Mouse (Mus musculus): Measurements from ENCODE around the gene Fgfr2. TPM values are rescaled to one million over a fixed set of nuclear protein-coding genes. Genes with fewer than 3 reads are reported as not detected.
A peak's percentile ranks its signal among the peaks of the same experiment; 100 is the strongest.

Gene Fgfr2
- polyA plus RNA-seq, 1 experiment = 1.7 TPM

GRCm38 (mm10) chr7:130520049-130520425 is 2603.1 kb downstream of the Fgfr2 start, which contains the start of gene Ate1:
Ate1 (minus strand) TSS chr7:130520369.
- H3ac ChIP-seq (ENCODE audit: control insufficient read depth, insufficient read length, low read depth) = peak within 1 kb of the TSS; percentile 91
- H3K79me3 ChIP-seq (ENCODE audit: low read depth) = peaks cover 32% of the 10 kb centered on the region
- peaks cover 40% of the 10 kb centered on the region for H3K79me2 ChIP-seq (ENCODE audit: control insufficient read depth, insufficient read depth)
- peak within 1 kb of the TSS; percentile 56 for H3K4me3 ChIP-seq (ENCODE audit: insufficient read depth, poor library complexity, severe bottlenecking)
- no peaks in the 10 kb centered on the region for H3K27me3 ChIP-seq (ENCODE audit: control insufficient read depth, insufficient read depth, insufficient read length)
- TF ChIP-seq CTCF (IDR thresholded peaks at IDR 0.05; ENCODE audit: control insufficient read depth, insufficient read depth, insufficient read length) (no peak), USF1 (IDR thresholded peaks at IDR 0.05; ENCODE audit: low read depth) (no peak), MYOG (IDR thresholded peaks at IDR 0.05; ENCODE audit: control insufficient read depth, extremely low read depth, insufficient read length) (no peak), FOSL1 (IDR thresholded peaks at IDR 0.05; ENCODE audit: insufficient read depth, low read length, poor library complexity, severe bottlenecking) (no peak), MYOD1 (IDR thresholded peaks at IDR 0.05; ENCODE audit: control insufficient read depth, insufficient read length, low read depth) (no peak), MAX (IDR thresholded peaks at IDR 0.05) (no peak), CEBPB (IDR thresholded peaks at IDR 0.05; ENCODE audit: low read depth) (no peak)
- H3K36me3 ChIP-seq (ENCODE audit: control insufficient read depth, insufficient read depth) = peaks cover 7% of the 10 kb centered on the region

DNA sequence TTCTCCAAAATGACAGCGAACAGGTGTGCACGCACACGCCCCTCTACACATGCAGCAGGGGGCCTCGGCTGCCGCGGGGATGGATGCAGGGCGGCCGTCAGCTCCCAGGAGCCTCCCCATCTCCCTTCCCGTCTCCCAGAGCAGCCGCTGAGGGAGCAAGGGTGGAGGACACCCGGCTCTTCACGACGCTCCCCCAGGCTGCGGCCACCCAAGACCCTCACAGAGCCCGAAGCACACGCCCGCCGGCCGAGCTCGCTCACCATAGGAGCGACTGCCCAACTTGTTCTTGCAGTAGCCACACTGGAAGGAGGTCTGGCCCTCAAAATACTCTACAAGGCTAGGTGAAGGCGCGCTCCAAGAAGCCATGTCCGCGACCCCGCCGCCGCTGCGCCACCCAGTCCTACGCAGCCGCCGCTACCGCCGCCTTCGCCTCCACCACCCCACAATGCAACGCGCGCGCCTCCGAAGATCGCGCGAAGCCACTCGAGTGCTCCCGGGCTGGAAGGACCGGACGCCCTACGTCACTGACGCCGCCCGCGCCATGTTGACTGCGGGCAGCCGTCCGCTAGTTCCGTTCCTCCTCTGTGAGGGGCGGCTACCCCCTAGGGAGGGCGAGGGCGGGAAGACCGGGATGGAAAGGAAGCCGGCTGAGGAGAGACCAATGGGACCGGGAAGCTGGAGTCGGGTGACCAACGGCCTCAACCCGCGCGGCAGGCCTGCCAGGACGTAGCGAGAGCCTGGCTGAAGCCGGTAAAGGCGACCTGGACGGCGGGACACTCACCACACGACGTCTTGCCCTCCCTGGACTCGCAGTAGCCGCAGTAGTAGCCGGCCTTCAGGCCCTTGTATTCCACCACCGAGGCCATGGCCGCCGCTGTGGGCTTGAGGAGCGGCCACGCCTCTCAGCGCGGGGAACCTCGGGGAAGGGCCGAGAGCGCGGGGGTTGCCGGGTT is 2603.8 kb downstream of the Fgfr2 start:
- Histone ChIP-seq H3K79me2 (ENCODE audit: control insufficient read depth, insufficient read depth) (peaks cover 46% of the 10 kb centered on the region), H3K27me3 (ENCODE audit: control insufficient read depth, insufficient read depth, insufficient read length) (no peaks in the 10 kb centered on the region), H3K79me3 (ENCODE audit: low read depth) (peaks cover 32% of the 10 kb centered on the region), H3K4me3 (ENCODE audit: insufficient read depth, poor library complexity, severe bottlenecking) (peak overlapping the region; percentile 56), H3K36me3 (ENCODE audit: control insufficient read depth, insufficient read depth) (peaks cover 13% of the 10 kb centered on the region), H3ac (ENCODE audit: control insufficient read depth, insufficient read length, low read depth) (peak overlapping the region; percentile 91)
- TF ChIP-seq MYOD1 (IDR thresholded peaks at IDR 0.05; ENCODE audit: control insufficient read depth, insufficient read length, low read depth) (peak; percentile 69), CTCF (IDR thresholded peaks at IDR 0.05; ENCODE audit: control insufficient read depth, insufficient read depth, insufficient read length) (no peak), MAX (IDR thresholded peaks at IDR 0.05) (peak; percentile 44)

- H3K36me3 ChIP-seq (ENCODE audit: control insufficient read depth, insufficient read depth) = peaks cover 20% of the 10 kb centered on the region
- H3ac ChIP-seq (ENCODE audit: control insufficient read depth, insufficient read length, low read depth) = peak overlapping the region; percentile 91
- peaks cover 32% of the 10 kb centered on the region for H3K79me3 ChIP-seq (ENCODE audit: low read depth)
- peak; percentile 87 for TF ChIP-seq USF1 (IDR thresholded peaks at IDR 0.05; ENCODE audit: low read depth)
- TF ChIP-seq MYOG (IDR thresholded peaks at IDR 0.05; ENCODE audit: control insufficient read depth, extremely low read depth, insufficient read length) = no peak
- H3K27me3 ChIP-seq (ENCODE audit: control insufficient read depth, insufficient read depth, insufficient read length) = no peaks in the 10 kb centered on the region
- peaks cover 46% of the 10 kb centered on the region for H3K79me2 ChIP-seq (ENCODE audit: control insufficient read depth, insufficient read depth)
- H3K4me3 ChIP-seq (ENCODE audit: insufficient read depth, poor library complexity, severe bottlenecking) = peak overlapping the region; percentile 56
Observed at GRCm38 (mm10) chr7:130518213-130519095, 2604.7 kb downstream of the Fgfr2 start.

DNA sequence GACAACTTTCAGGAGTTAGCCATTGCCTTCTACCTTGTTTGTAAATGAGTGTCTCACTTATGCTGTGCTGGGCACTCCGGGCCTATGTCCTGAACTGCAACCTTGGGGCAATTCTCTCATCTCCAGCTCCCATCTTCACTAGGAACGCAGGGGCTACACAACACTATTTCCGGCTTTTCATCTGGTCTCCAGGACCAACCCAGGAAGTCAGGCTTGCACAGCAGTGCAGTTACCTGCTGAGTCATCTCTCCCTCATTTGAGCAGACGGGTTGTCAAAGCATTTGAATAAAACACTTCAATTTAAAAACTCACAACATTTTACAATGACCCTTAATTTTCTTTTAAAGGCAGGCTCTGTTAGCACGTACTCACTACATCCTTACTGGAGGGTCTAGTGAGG is 2612.9 kb downstream of the Fgfr2 start:
- H3K79me2 ChIP-seq (ENCODE audit: control insufficient read depth, insufficient read depth) = peaks cover 8% of the 10 kb centered on the region
- no peaks in the 10 kb centered on the region for H3K27me3 ChIP-seq (ENCODE audit: control insufficient read depth, insufficient read depth, insufficient read length)
- no peak overlapping the region for H3ac ChIP-seq (ENCODE audit: control insufficient read depth, insufficient read length, low read depth)
- H3K36me3 ChIP-seq (ENCODE audit: control insufficient read depth, insufficient read depth) = peaks cover 68% of the 10 kb centered on the region
- H3K4me3 ChIP-seq (ENCODE audit: insufficient read depth, poor library complexity, severe bottlenecking) = no peak overlapping the region
- H3K79me3 ChIP-seq (ENCODE audit: low read depth) = peaks cover 1% of the 10 kb centered on the region
- no peak for TF ChIP-seq CTCF (IDR thresholded peaks at IDR 0.05; ENCODE audit: control insufficient read depth, insufficient read depth, insufficient read length)
- no peak for TF ChIP-seq CEBPB (IDR thresholded peaks at IDR 0.05; ENCODE audit: low read depth)
- no peak for TF ChIP-seq MYOG (IDR thresholded peaks at IDR 0.05; ENCODE audit: control insufficient read depth, extremely low read depth, insufficient read length)
- no peak for TF ChIP-seq USF1 (IDR thresholded peaks at IDR 0.05; ENCODE audit: low read depth)
- no peak for TF ChIP-seq FOSL1 (IDR thresholded peaks at IDR 0.05; ENCODE audit: insufficient read depth, low read length, poor library complexity, severe bottlenecking)
- TF ChIP-seq MYOD1 (IDR thresholded peaks at IDR 0.05; ENCODE audit: control insufficient read depth, insufficient read length, low read depth) = no peak
- no peak for TF ChIP-seq MAX (IDR thresholded peaks at IDR 0.05)

DNA sequence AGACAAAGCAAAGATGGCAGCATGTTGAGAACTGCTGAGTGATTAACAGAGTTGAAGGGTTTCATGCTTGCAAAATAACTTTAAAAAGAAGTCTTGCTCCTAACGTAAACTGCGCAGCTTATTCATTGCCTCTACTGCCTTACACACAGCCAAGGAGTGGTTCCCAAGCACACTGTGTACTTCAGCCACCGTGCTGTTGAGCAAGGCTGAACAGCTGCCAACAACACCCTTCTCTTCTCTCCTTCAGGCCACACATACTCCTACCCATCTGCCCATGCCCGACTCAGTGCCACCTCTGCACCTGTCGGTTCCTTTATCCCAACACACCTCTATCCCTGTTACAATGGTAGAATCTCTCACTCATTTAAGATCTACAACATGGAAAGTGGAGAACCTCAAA is 2620.1 kb downstream of the Fgfr2 start:
- Histone ChIP-seq H3K4me3 (ENCODE audit: insufficient read depth, poor library complexity, severe bottlenecking) (no peak overlapping the region), H3ac (ENCODE audit: control insufficient read depth, insufficient read length, low read depth) (no peak overlapping the region), H3K79me2 (ENCODE audit: control insufficient read depth, insufficient read depth) (no peaks in the 10 kb centered on the region), H3K36me3 (ENCODE audit: control insufficient read depth, insufficient read depth) (peaks cover 46% of the 10 kb centered on the region), H3K27me3 (ENCODE audit: control insufficient read depth, insufficient read depth, insufficient read length) (no peaks in the 10 kb centered on the region), H3K79me3 (ENCODE audit: low read depth) (no peaks in the 10 kb centered on the region)
- TF ChIP-seq FOSL1 (IDR thresholded peaks at IDR 0.05; ENCODE audit: insufficient read depth, low read length, poor library complexity, severe bottlenecking) = no peak
- TF ChIP-seq MYOG (IDR thresholded peaks at IDR 0.05; ENCODE audit: control insufficient read depth, extremely low read depth, insufficient read length) = no peak
- no peak for TF ChIP-seq CTCF (IDR thresholded peaks at IDR 0.05; ENCODE audit: control insufficient read depth, insufficient read depth, insufficient read length)
- no peak for TF ChIP-seq MYOD1 (IDR thresholded peaks at IDR 0.05; ENCODE audit: control insufficient read depth, insufficient read length, low read depth)
- TF ChIP-seq CEBPB (IDR thresholded peaks at IDR 0.05; ENCODE audit: low read depth) = no peak
- TF ChIP-seq USF1 (IDR thresholded peaks at IDR 0.05; ENCODE audit: low read depth) = no peak
